Mouse (Mus musculus): ENCODE measurements around the gene Tdp1.

DNA sequence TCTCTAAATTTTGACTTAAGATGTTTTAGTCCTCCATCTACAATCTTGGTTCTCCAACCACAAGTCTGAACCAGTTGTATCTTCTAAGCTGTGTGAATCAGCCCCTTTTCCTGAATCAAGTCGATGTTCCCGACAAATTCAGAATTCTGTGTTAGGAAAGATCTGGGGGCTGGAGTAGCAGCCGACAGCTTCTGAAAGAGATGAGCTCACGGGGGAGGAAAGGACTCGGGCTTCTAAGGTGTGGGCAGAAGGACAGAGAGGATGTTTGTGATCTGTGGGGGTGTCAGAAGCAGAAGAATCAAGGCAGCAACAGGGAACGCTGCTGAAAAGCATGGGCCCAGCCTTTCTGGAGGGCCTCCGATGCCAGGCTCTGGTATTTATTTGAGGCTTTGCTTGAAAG, 44.0 kb downstream of the Tdp1 start:
- TF ChIP-seq CTCF (conservative IDR thresholded peaks at IDR 0.05; ENCODE audit: low read length) (no peak), POU5F1 (IDR thresholded peaks at IDR 0.05; ENCODE audit: borderline replicate concordance, low read length) (no peak), NANOG (IDR thresholded peaks at IDR 0.05; ENCODE audit: borderline replicate concordance, low read length) (no peak)

Data from E14TG2a.4 (cell line).